Mouse (Mus musculus) heart, postnatal 0 days (tissue): Measurements from ENCODE around the gene Rexo1.

Experiments
- CTCF ChIP-seq: IDR thresholded peaks from 2 replicates; pipeline ENCODE4 v1.5.1; 2016; ENCODE audit warnings: antibody characterized with exemption, control low read depth, low read depth
- EP300 ChIP-seq: IDR thresholded peaks from 2 replicates; pipeline ENCODE4 v1.6.1; 2016; ENCODE audit warnings: antibody characterized with exemption, low read depth

GRCm38 (mm10) chr10:80503599-80504220 is 57.6 kb downstream of the Rexo1 start:
- TF ChIP-seq CTCF (no peak), EP300 (no peak)
